ENCODE assay signal across 11 mouse cellular contexts in genomic region chr11:67235639-67236358, GRCm38 (mm10). TPM values are rescaled to one million over a fixed set of nuclear protein-coding genes. Genes with fewer than 3 reads are reported as not detected.
A peak's percentile ranks its signal among the peaks of the same experiment; 100 is the strongest.
DNase-seq lines count a peak whose midpoint lies in the region; ATAC-seq and TF ChIP-seq lines count a peak whose summit lies in the region.
"Had no signal": no experiment of that assay in that cellular context is flagged by ENCODE, and none has a peak within 500 bp of the region (broad histone marks: within the 10 kb centered on the region; RNA-seq: fewer than 3 reads in every experiment).

No protein-coding gene starts in this region.

- WGBS in midbrain, postnatal 0 days, result 66% methylated on average over 5 of the region's 5 CpGs
- WGBS in midbrain, embryonic 13.5 days, result 69% methylated on average over 5 of the region's 5 CpGs
- WGBS in kidney, postnatal 0 days, result 55% methylated on average over 5 of the region's 5 CpGs

- H3K4me3 ChIP-seq in midbrain, postnatal 0 days (ENCODE audit: low read depth, low read length), result no peak overlapping the region
- no peak overlapping the region for H3K4me3 ChIP-seq in midbrain, embryonic 13.5 days (replicated peaks)
- H3K4me3 ChIP-seq in kidney, postnatal 0 days (replicated peaks; ENCODE audit: low read depth, low read length), result no peak overlapping the region
- H3K4me3 ChIP-seq: liver, embryonic 15.5 days had no signal

- H3K9me3 ChIP-seq in midbrain, postnatal 0 days (ENCODE audit: low read length), result no peaks in the 10 kb centered on the region
- no peaks in the 10 kb centered on the region for H3K9me3 ChIP-seq in midbrain, embryonic 13.5 days
- H3K9me3 ChIP-seq in kidney, postnatal 0 days (replicated peaks; ENCODE audit: low read length), result no peaks in the 10 kb centered on the region
- H3K9me3 ChIP-seq: liver, embryonic 15.5 days had no signal

- H3K27ac ChIP-seq in midbrain, postnatal 0 days (ENCODE audit: low read depth, low read length), result no peak overlapping the region
- no peak overlapping the region for H3K27ac ChIP-seq in midbrain, embryonic 13.5 days
- no peak overlapping the region for H3K27ac ChIP-seq in kidney, postnatal 0 days
- H3K27ac ChIP-seq: liver, embryonic 15.5 days had no signal

- no peaks in the 10 kb centered on the region for H3K36me3 ChIP-seq in midbrain, postnatal 0 days (ENCODE audit: insufficient read depth, low read length)
- no peaks in the 10 kb centered on the region for H3K36me3 ChIP-seq in midbrain, embryonic 13.5 days
- no peaks in the 10 kb centered on the region for H3K36me3 ChIP-seq in kidney, postnatal 0 days (ENCODE audit: insufficient read depth, low read length)
- H3K36me3 ChIP-seq: G1E; liver, embryonic 15.5 days had no signal

- no peak for ATAC-seq in cerebellum, adult (ENCODE audit: insufficient number of reproducible peaks, low FRiP score, low TSS enrichment)
- ATAC-seq in midbrain, postnatal 0 days (ENCODE audit: low FRiP score), result no peak
- no peak for ATAC-seq in midbrain, embryonic 13.5 days
- no peak for ATAC-seq in kidney, postnatal 0 days (replicated peaks; ENCODE audit: low FRiP score, low read depth)

- peak; percentile 69 for TF ChIP-seq CTCF in midbrain, postnatal 0 days (IDR thresholded peaks at IDR 0.05)
- peak; percentile 75 for TF ChIP-seq CTCF in kidney, postnatal 0 days (IDR thresholded peaks at IDR 0.05; ENCODE audit: low read depth)

- H3K27me3 ChIP-seq in midbrain, postnatal 0 days (ENCODE audit: insufficient read depth, low read length), result no peaks in the 10 kb centered on the region
- H3K27me3 ChIP-seq in midbrain, embryonic 13.5 days, result no peaks in the 10 kb centered on the region
- no peaks in the 10 kb centered on the region for H3K27me3 ChIP-seq in kidney, postnatal 0 days (ENCODE audit: insufficient read depth, low read length)
- H3K27me3 ChIP-seq: liver, embryonic 15.5 days had no signal

- no peak overlapping the region for H3K4me2 ChIP-seq in midbrain, postnatal 0 days (ENCODE audit: low read depth, low read length, poor library complexity, severe bottlenecking)
- H3K4me2 ChIP-seq in midbrain, embryonic 13.5 days (replicated peaks), result no peak overlapping the region
- no peak overlapping the region for H3K4me2 ChIP-seq in kidney, postnatal 0 days (ENCODE audit: low read length)
- H3K4me2 ChIP-seq: liver, embryonic 15.5 days had no signal

- peak; percentile 75 to 79 for DNase-seq in cerebellum, postnatal 10 days
- DNase-seq in midbrain, postnatal 0 days (ENCODE audit: low spot score), result peak; percentile 65
- peak; percentile 8 for DNase-seq in c-Kit-positive CD71-negative TER-119-negative erythroid progenitor cells, embryonic 14.5 days (ENCODE audit: low read depth)
- DNase-seq in kidney, postnatal 0 days (ENCODE audit: low spot score), result peak; percentile 75
- DNase-seq in mesoderm, embryonic 11.5 days (ENCODE audit: low read depth, low spot score), result peak; percentile 57
- DNase-seq in thymus, postnatal 36 days, result no peak

- H3K9ac ChIP-seq in midbrain, postnatal 0 days (replicated peaks; ENCODE audit: low read length, poor library complexity, severe bottlenecking), result no peak overlapping the region
- no peak overlapping the region for H3K9ac ChIP-seq in midbrain, embryonic 13.5 days (replicated peaks)
- H3K9ac ChIP-seq in kidney, postnatal 0 days (ENCODE audit: low read depth, low read length), result no peak overlapping the region
- H3K9ac ChIP-seq: liver, embryonic 15.5 days had no signal

- H3K4me1 ChIP-seq in midbrain, postnatal 0 days (ENCODE audit: insufficient read depth, low read length), result no peaks in the 10 kb centered on the region
- no peaks in the 10 kb centered on the region for H3K4me1 ChIP-seq in midbrain, embryonic 13.5 days (replicated peaks)
- no peaks in the 10 kb centered on the region for H3K4me1 ChIP-seq in kidney, postnatal 0 days (replicated peaks; ENCODE audit: insufficient read depth, low read length)
- H3K4me1 ChIP-seq: liver, embryonic 15.5 days had no signal

RNA-seq across cellular contexts. Expression of gene Myh4, which starts 2.0 kb away (rescaled TPM):
- 0.11 and 0.19 TPM in 2 replicates for total RNA-seq in midbrain, postnatal 0 days (2014; rRNA removed)
- polyA plus RNA-seq in midbrain, postnatal 0 days (2015; fragmentation: Nextera tagmentation; extraction: Ambion mirVana), result 0.07 and 0.10 TPM in 2 replicates
- polyA plus RNA-seq in midbrain, embryonic 13.5 days (2015; fragmentation: Nextera tagmentation; extraction: Ambion mirVana), result not detected in 2 replicates
- polyA plus RNA-seq in kidney, postnatal 0 days (2015; fragmentation: Nextera tagmentation; extraction: Ambion mirVana), result not detected in 2 replicates
- total RNA-seq: G1E had no signal
- polyA plus RNA-seq: G1E; spleen, adult 2 months had no signal

RNA-seq across cellular contexts. Expression of gene Myh1, which starts 35.9 kb away (rescaled TPM):
- total RNA-seq in midbrain, postnatal 0 days (2014; rRNA removed), result 0.11 and 0.19 TPM in 2 replicates
- 0.10 and 0.11 TPM in 2 replicates for polyA plus RNA-seq in midbrain, postnatal 0 days (2015; fragmentation: Nextera tagmentation; extraction: Ambion mirVana)
- not detected in 2 replicates for polyA plus RNA-seq in midbrain, embryonic 13.5 days (2015; fragmentation: Nextera tagmentation; extraction: Ambion mirVana)
- polyA plus RNA-seq in kidney, postnatal 0 days (2015; fragmentation: Nextera tagmentation; extraction: Ambion mirVana), result not detected in 2 replicates
- total RNA-seq: G1E had no signal
- polyA plus RNA-seq: G1E had no signal

RNA-seq across cellular contexts. Expression of gene Myh8, which starts 41.1 kb away (rescaled TPM):
- 1.0 and 3.0 TPM in 2 replicates for total RNA-seq in midbrain, postnatal 0 days (2014; rRNA removed)
- 0.36 and 0.40 TPM in 2 replicates for polyA plus RNA-seq in midbrain, postnatal 0 days (2015; fragmentation: Nextera tagmentation; extraction: Ambion mirVana)
- polyA plus RNA-seq in midbrain, embryonic 13.5 days (2015; fragmentation: Nextera tagmentation; extraction: Ambion mirVana), result 0.54 and 0.75 TPM in 2 replicates
- polyA plus RNA-seq in kidney, postnatal 0 days (2015; fragmentation: Nextera tagmentation; extraction: Ambion mirVana), result 0.03 and 0.05 TPM in 2 replicates
- polyA plus RNA-seq: G1E had no signal

Comparison
In these comparisons a context has a peak if more than half of its experiments do, and no peak if none do; other contexts are left out.
1. DNase-seq: peak in cerebellum, postnatal 10 days (2 of 2), midbrain, postnatal 0 days (single experiment), c-Kit-positive CD71-negative TER-119-negative erythroid progenitor cells, embryonic 14.5 days (single experiment), kidney, postnatal 0 days (single experiment) and mesoderm, embryonic 11.5 days (single experiment); none in thymus, postnatal 36 days (0 of 2).